13 mouse cellular contexts compared by ENCODE assay signal in genomic region chr11:43470118-43470517, GRCm38 (mm10). TPM values are rescaled to one million over a fixed set of nuclear protein-coding genes. Genes with fewer than 3 reads are reported as not detected.
A peak's percentile ranks its signal among the peaks of the same experiment; 100 is the strongest.
DNase-seq lines count a peak whose midpoint lies in the region; ATAC-seq and TF ChIP-seq lines count a peak whose summit lies in the region.
"Had no signal": no experiment of that assay in that cellular context is flagged by ENCODE, and none has a peak within 500 bp of the region (broad histone marks: within the 10 kb centered on the region; RNA-seq: fewer than 3 reads in every experiment).

No protein-coding gene starts in this region.

- H3K4me2 ChIP-seq in kidney, embryonic 14.5 days (replicated peaks; ENCODE audit: low read depth, low read length) = no peak overlapping the region
- H3K4me2 ChIP-seq: forebrain, embryonic 13.5 days; hindbrain, embryonic 12.5 days; liver, embryonic 15.5 days had no signal

- intact Hi-C loops in heart, adult 2 months (cut with DNase I) = no loop called here
- intact Hi-C loops in heart, postnatal 36 days (cut with DNase I) = no loop called here
- intact Hi-C loops in left cerebral cortex, postnatal 4 days (cut with DNase I) = no loop called here

- peak overlapping the region; percentile 64 for H3K27ac ChIP-seq in heart, adult 2 months
- peak overlapping the region; percentile 62; the same call in 1 of the 2 replicates for H3K27ac ChIP-seq in kidney, embryonic 14.5 days (ENCODE audit: low read depth, low read length)
- H3K27ac ChIP-seq: forebrain, embryonic 13.5 days; hindbrain, embryonic 12.5 days; liver, embryonic 15.5 days had no signal

- H3K4me3 ChIP-seq in heart, adult 2 months = no peak overlapping the region
- H3K4me3 ChIP-seq in kidney, embryonic 14.5 days (ENCODE audit: low read length) = no peak overlapping the region
- H3K4me3 ChIP-seq: forebrain, embryonic 13.5 days; hindbrain, embryonic 12.5 days; liver, embryonic 15.5 days had no signal

- peak in 1 of 2 experiments; percentile 42 for DNase-seq in heart, adult 2 months
- DNase-seq in heart, postnatal 36 days = no peak
- peak; percentile 68 to 70 for DNase-seq in heart, adult 9 months (ENCODE audit: low spot score in 2 of 2)
- peak; percentile 69 for DNase-seq in lung, postnatal 36 days
- no peak for DNase-seq in left cerebral cortex, postnatal 4 days
- no peak for DNase-seq in ovary, postnatal 14 days (ENCODE audit: low spot score)
- no peak for DNase-seq in layer of hippocampus, adult 9-11 months

- no peak for ATAC-seq in kidney, embryonic 14.5 days (ENCODE audit: low FRiP score, low TSS enrichment)
- ATAC-seq: forebrain, embryonic 13.5 days; Patski had no signal

- TF ChIP-seq CTCF in heart, adult 2 months (IDR thresholded peaks at IDR 0.05) = no peak

- no peak overlapping the region for H3K9ac ChIP-seq in heart, adult 2 months (ENCODE audit: low read depth, low read length)
- no peak overlapping the region for H3K9ac ChIP-seq in kidney, embryonic 14.5 days (ENCODE audit: low read depth, low read length)
- H3K9ac ChIP-seq: forebrain, embryonic 13.5 days; hindbrain, embryonic 12.5 days; liver, embryonic 15.5 days had no signal

- no peaks in the 10 kb centered on the region for H3K9me3 ChIP-seq in kidney, embryonic 14.5 days (ENCODE audit: control insufficient read depth, low read length)
- H3K9me3 ChIP-seq: forebrain, embryonic 13.5 days; hindbrain, embryonic 12.5 days; liver, embryonic 15.5 days had no signal

- H3K4me1 ChIP-seq in heart, adult 2 months (ENCODE audit: control insufficient read depth, insufficient read depth, low read length) = peaks cover 10% of the 10 kb centered on the region
- H3K4me1 ChIP-seq in kidney, embryonic 14.5 days (ENCODE audit: control insufficient read depth, insufficient read depth, low read length) = peaks cover 10% of the 10 kb centered on the region; the same call in 1 of the 2 replicates

- H3K36me3 ChIP-seq in heart, adult 2 months (ENCODE audit: control insufficient read depth, insufficient read depth, low read length) = peaks cover 2% of the 10 kb centered on the region
- H3K36me3 ChIP-seq in kidney, embryonic 14.5 days (ENCODE audit: control insufficient read depth, insufficient read depth, low read length) = no peaks in the 10 kb centered on the region
- H3K36me3 ChIP-seq: hindbrain, embryonic 12.5 days; liver, embryonic 15.5 days had no signal

- no peak for TF ChIP-seq EP300 in heart, adult 2 months (IDR thresholded peaks at IDR 0.05; ENCODE audit: insufficient read depth, low read depth, low read length)

- 5% methylated on average over 5 of the region's 5 CpGs for WGBS in heart, adult 2 months
- 48% methylated on average over 5 of the region's 5 CpGs for WGBS in kidney, embryonic 14.5 days

- no peaks in the 10 kb centered on the region for H3K27me3 ChIP-seq in heart, adult 2 months (ENCODE audit: control insufficient read depth, insufficient read depth, low read length)
- H3K27me3 ChIP-seq in kidney, embryonic 14.5 days (ENCODE audit: control insufficient read depth, insufficient read depth, low read length) = no peaks in the 10 kb centered on the region

- no peak for TF ChIP-seq POLR2A in heart, adult 2 months (IDR thresholded peaks at IDR 0.05; ENCODE audit: insufficient read depth, low read depth, low read length)

- H3K79me2 ChIP-seq in heart, adult 2 months (replicated peaks; ENCODE audit: control insufficient read depth, insufficient read depth, low read length) = no peaks in the 10 kb centered on the region

RNA-seq across cellular contexts. Expression of gene C1qtnf2, which starts 4.0 kb away (rescaled TPM):
- 1 to 10 TPM; 4.7 to 5.3 TPM for total RNA-seq in heart, adult 2 months (2021)
- 7.8 and 10.8 TPM in 2 replicates for polyA plus RNA-seq in heart, adult 2 months (2012; rRNA removed)
- 1 to 10 TPM; 5.5 to 6.2 TPM for total RNA-seq in heart, postnatal 36 days (2021)
- 13.4 and 17.9 TPM in 2 replicates for polyA plus RNA-seq in kidney, embryonic 14.5 days (2014; fragmentation: Nextera tagmentation; extraction: Ambion mirVana)
- total RNA-seq in left cerebral cortex, postnatal 4 days (2021) = 10 to 100 TPM; 11.7 to 13.7 TPM
- total RNA-seq: monocyte, adult 5-6 weeks had no signal
- polyA plus RNA-seq: Patski had no signal

RNA-seq across cellular contexts. Expression of gene Slu7, which starts 36.6 kb away (rescaled TPM):
- total RNA-seq in heart, adult 2 months (2021) = 10 to 100 TPM; 27.2 to 27.8 TPM
- 3.8 and 4.7 TPM in 2 replicates for polyA plus RNA-seq in heart, adult 2 months (2012; rRNA removed)
- 10 to 100 TPM; 27.4 to 31.4 TPM for total RNA-seq in heart, postnatal 36 days (2021)
- 58.2 and 65.2 TPM in 2 replicates for polyA plus RNA-seq in kidney, embryonic 14.5 days (2014; fragmentation: Nextera tagmentation; extraction: Ambion mirVana)
- 10 to 100 TPM; 36.6 to 41.8 TPM for total RNA-seq in left cerebral cortex, postnatal 4 days (2021)

RNA-seq across cellular contexts. Expression of gene Pttg1, which starts 44.1 kb away (rescaled TPM):
- 10 to 100 TPM; 74.8 to 84.5 TPM for total RNA-seq in heart, adult 2 months (2021)
- polyA plus RNA-seq in heart, adult 2 months (2012; rRNA removed) = 55.5 and 80.9 TPM in 2 replicates
- total RNA-seq in heart, postnatal 36 days (2021) = 10 to 100 TPM; 77.7 to 78.6 TPM
- 105 and 129 TPM in 2 replicates for polyA plus RNA-seq in kidney, embryonic 14.5 days (2014; fragmentation: Nextera tagmentation; extraction: Ambion mirVana)
- total RNA-seq in left cerebral cortex, postnatal 4 days (2021) = 10 to 100 TPM; 12.5 to 14.0 TPM

RNA-seq across cellular contexts. Expression of gene Ccnjl, which starts 58.5 kb away (rescaled TPM):
- total RNA-seq in heart, adult 2 months (2021) = 1 to 10 TPM; 2.1 to 3.0 TPM
- polyA plus RNA-seq in heart, adult 2 months (2012; rRNA removed) = 2.0 and 2.9 TPM in 2 replicates
- 1 to 10 TPM; 1.6 to 2.5 TPM for total RNA-seq in heart, postnatal 36 days (2021)
- 25.8 and 31.1 TPM in 2 replicates for polyA plus RNA-seq in kidney, embryonic 14.5 days (2014; fragmentation: Nextera tagmentation; extraction: Ambion mirVana)
- total RNA-seq in left cerebral cortex, postnatal 4 days (2021) = 1 to 10 TPM; 4.8 to 5.3 TPM
- total RNA-seq: monocyte, adult 5-6 weeks had no signal

Comparison
In these comparisons a context has a peak if more than half of its experiments do, and no peak if none do; other contexts are left out.
1. DNase-seq: peak in heart, adult 9 months (2 of 2) and lung, postnatal 36 days (single experiment); none in heart, postnatal 36 days (0 of 2), left cerebral cortex, postnatal 4 days (single experiment), ovary, postnatal 14 days (single experiment) and layer of hippocampus, adult 9-11 months (single experiment).
2. RNA of gene Pttg1, which starts 44.1 kb away (total RNA-seq): 74.8 to 84.5 TPM in heart, adult 2 months and 77.7 to 78.6 TPM in heart, postnatal 36 days; 12.5 to 14.0 TPM in left cerebral cortex, postnatal 4 days; every median in the first group is over 4 times any median in the second.